Mouse (Mus musculus) G1E (cell line): ENCODE measurements around the gene Lrrc25.

Experiments
- CTCF ChIP-seq: IDR thresholded peaks from 2 replicates; pipeline ENCODE4 v1.5.1; 2012; ENCODE audit warnings: low read depth, low read length, inconsistent platforms, mixed read lengths
- GATA1 ChIP-seq: IDR thresholded peaks from 2 replicates; pipeline ENCODE4 v1.6.1; 2012; ENCODE audit warnings: borderline replicate concordance, low read length, inconsistent platforms, mixed read lengths
- TAL1 ChIP-seq: conservative IDR thresholded peaks from 2 replicates; pipeline ENCODE4 v1.6.1; 2012; ENCODE audit warnings: low read depth, low read length, inconsistent platforms, mixed read lengths

GRCm38 (mm10) chr8:70602139-70602811 lies 13.7 kb upstream of the Lrrc25 start:
- TF ChIP-seq CTCF (no peak), TAL1 (no peak), GATA1 (no peak)
